Mouse (Mus musculus) A20 (cell line): ENCODE measurements around the gene Snx13.

ENCODE experiments used
- DNase-seq: peaks from one replicate; pipeline ENCODE4 v3.0.0-alpha.2; 2011; ENCODE audit warnings: low read depth, low spot score

The Snx13 gene

DNA sequence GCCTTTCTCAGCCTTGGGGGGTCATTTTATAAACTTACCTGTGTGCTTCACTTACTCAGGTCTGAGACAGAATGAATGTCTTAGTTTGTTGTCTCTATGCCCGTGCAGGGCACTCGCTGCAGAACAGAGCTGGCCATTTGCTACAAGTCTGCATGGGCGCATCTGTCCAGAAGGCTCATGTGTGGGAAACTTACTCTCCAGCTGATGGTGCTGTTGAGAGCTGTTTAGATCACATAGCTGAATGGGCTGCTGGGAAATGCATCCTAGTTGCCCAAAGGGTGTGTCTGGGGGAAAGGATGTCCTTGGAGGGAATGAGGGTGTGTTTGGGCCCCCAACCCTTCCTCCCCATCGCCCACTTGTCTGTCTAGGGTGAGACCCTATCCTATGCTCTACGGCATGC, 137.3 kb downstream of the Snx13 start:
- DNase-seq, result no peak

DNA sequence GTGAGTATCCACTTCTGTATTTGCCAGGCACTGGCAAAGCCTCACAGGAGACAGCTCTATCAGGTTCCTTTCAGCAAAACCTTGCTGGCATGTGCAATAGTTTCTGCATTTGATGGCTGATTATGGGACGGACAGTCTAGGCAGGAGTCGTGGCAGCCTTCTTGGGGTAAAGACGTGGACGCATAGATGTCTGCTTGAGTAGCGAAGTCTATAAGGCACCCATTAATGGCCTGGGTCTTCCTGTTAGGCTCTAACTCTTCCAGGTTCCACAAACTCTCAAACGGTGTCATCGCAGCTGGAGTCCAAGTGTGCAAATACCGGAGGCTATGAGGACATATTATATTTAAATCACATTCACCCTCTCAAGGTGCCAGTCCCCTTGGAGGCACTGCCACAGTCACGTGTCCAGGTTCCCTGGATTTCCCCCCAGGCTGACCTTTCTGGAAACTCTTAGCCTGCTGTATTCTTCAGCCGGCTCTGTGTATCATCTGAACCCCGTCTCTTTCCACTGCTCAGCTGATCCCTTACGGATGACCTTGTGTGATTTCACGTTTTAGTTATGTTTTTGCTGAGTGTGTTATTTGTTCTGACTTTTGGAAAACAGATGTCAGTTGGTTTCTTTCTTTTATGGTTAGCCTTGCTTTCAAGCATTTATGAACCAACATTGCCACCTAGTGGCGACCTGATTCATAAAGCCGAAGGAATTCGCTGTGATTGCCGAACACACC, 144.9 kb downstream of the Snx13 start:
- DNase-seq, result peak; percentile 72

GRCm38 (mm10) chr12:35192426-35192769, 145.4 kb downstream of the Snx13 start:
- DNase-seq, result peak; percentile 14
